ENCODE assay signal across 8 mouse cellular contexts in the genomic region with DNA sequence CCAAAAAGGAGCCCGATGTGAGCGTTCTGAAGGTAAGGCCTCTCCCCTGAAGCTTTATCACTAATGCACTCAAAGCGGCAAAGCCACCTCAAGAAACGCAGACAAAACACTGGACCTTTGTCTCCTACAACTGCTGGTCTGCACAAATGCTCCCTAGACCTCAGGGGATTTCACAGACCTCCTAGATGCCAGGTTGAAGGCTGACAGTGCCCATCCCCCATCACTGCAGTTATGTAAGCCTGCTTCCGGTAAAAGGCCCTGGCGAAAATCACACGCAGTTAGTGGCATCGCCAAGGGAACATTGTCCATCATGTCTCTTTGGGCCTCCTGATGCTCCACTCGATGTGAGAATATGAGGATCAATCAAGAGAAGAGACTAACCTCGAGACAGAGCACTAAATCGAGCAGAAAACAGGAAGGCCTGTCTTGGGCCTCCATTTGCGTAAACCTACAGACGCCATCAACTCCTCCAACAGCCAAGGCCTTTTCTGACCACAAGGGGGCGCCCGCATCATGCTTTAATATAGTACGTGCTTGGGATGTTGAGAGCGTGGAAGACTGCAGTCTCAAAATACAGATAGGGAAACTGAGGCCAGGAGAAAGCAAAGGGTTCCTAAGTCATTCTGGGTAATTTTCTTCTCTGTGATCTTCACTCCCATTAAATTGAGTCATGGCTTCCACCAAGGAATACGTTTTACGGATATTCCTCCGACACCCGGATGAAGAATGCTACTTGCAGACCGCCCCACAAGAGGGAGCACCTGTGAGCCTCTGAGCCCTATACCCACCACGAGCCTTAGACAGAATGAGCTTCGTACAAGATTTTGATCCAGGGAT.
A peak's percentile ranks its signal among the peaks of the same experiment; 100 is the strongest.
DNase-seq lines count a peak whose midpoint lies in the region; ATAC-seq lines count a peak whose summit lies in the region.

No protein-coding gene starts in this region.

- H3K4me2 ChIP-seq in hindbrain, embryonic 13.5 days = peak overlapping the region; percentile 41

- peak; percentile 86 for ATAC-seq in hindbrain, embryonic 13.5 days (ENCODE audit: low FRiP score)

- H3K27me3 ChIP-seq in hindbrain, embryonic 13.5 days = no peaks in the 10 kb centered on the region

- no peak overlapping the region for H3K27ac ChIP-seq in hindbrain, embryonic 13.5 days

- H3K9ac ChIP-seq in hindbrain, embryonic 13.5 days = no peak overlapping the region

- whole genome bisulfite sequencing in hindbrain, embryonic 13.5 days = 33% methylated on average over 24 of the region's 24 CpGs

- H3K9me3 ChIP-seq in hindbrain, embryonic 13.5 days = no peaks in the 10 kb centered on the region

- DNase-seq in R1 (ENCODE audit: low read depth, low spot score) = peak; percentile 89
- peak; percentile 95 to 97 for DNase-seq in cerebellum, postnatal 14 days
- peak; percentile 94 to 95 for DNase-seq in frontal cortex, postnatal 25 days (ENCODE audit: low spot score in 2 of 2)
- DNase-seq in layer of hippocampus, postnatal 14 days (ENCODE audit: low spot score in 2 of 2) = peak; percentile 93 to 94
- DNase-seq in lung, postnatal 10 days = peak; percentile 88
- peak; percentile 81 for DNase-seq in ovary, postnatal 36 days (ENCODE audit: low spot score)
- peak; percentile 85 for DNase-seq in thymus, postnatal 14 days

- H3K4me3 ChIP-seq in hindbrain, embryonic 13.5 days = no peak overlapping the region

- peaks cover 6% of the 10 kb centered on the region for H3K4me1 ChIP-seq in hindbrain, embryonic 13.5 days (replicated peaks)

- no peaks in the 10 kb centered on the region for H3K36me3 ChIP-seq in hindbrain, embryonic 13.5 days
